Mouse (Mus musculus): ENCODE results near the gene Gm10974. TPM values are rescaled to one million over a fixed set of nuclear protein-coding genes. Genes with fewer than 3 reads are reported as not detected.

Gene Gm10974
- polyA plus RNA-seq, 1 experiment from 2014 or later = not detected

DNA sequence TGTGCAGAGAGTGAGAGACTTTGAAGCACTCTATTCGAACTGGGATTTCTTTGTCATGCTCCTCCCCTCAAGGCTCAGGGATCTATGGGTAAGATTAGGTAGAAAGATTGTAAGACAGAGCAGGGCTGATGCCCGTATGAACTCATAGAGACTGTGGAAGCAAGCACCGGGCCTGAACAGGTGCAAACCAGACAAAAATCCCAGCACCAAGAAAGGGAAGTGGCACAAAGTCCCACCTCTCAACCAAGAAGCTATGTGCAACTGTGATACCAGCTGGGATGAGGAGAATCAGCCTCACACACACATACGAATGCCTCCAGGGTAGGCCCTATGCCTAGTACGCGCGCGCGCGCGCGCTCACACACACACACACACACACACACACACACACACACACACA is 20.1 kb downstream of the Gm10974 start:
- Histone ChIP-seq H3K9ac (no peak overlapping the region), H3K4me3 (replicated peaks) (no peak overlapping the region), H3K4me1 (replicated peaks) (peaks cover 43% of the 10 kb centered on the region), H3K27me3 (0 out of 2 replicates have a peak, but pooled peaks cover 4% of the 10 kb centered on the region), H3K36me3 (0 out of 2 replicates have a peak, but pooled peaks cover under 1% of the 10 kb centered on the region), H3K27ac (no peak overlapping the region), H3K4me2 (no peak overlapping the region), H3K9me3 (replicated peaks) (no peaks in the 10 kb centered on the region)
- ATAC-seq (ENCODE audit: low read depth) (no peak), DNase-seq (no peak)
- WGBS (ENCODE audit: insufficient replicate concordance) = 87% methylated on average over 12 of the region's 12 CpGs

GRCm38 (mm10) chr7:66386411-66386810 is 20.7 kb downstream of the Gm10974 start:
- 0 out of 2 replicates have a peak, but pooled peaks cover 4% of the 10 kb centered on the region for H3K27me3 ChIP-seq
- no peak for DNase-seq
- no peak overlapping the region for H3K9ac ChIP-seq
- H3K27ac ChIP-seq = no peak overlapping the region
- no peaks in the 10 kb centered on the region for H3K9me3 ChIP-seq (replicated peaks)
- WGBS (ENCODE audit: insufficient replicate concordance) = 84% methylated on average over 6 of the region's 6 CpGs
- peaks cover 43% of the 10 kb centered on the region for H3K4me1 ChIP-seq (replicated peaks)
- ATAC-seq (ENCODE audit: low read depth) = no peak
- H3K36me3 ChIP-seq = no peaks in the 10 kb centered on the region
- H3K4me3 ChIP-seq (replicated peaks) = no peak overlapping the region
- no peak overlapping the region for H3K4me2 ChIP-seq

DNA sequence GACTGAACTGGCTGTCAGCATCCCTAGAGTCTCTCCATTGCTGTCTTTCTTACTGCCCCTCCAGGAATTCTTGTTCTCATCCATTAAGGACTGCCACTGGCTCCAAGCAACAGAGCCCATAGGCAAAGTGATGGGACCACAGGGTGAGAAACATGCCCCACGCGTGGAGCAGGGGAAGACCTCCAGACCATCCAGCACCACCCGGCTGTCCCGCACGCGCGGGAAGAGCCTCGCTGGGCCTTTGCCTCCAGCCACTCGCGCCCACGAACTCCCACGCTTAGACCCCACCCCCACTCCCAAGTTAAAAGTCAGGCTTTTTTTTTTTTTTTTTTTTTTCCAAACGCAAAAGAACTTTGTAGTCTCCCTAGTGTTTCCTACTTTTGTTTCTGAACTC is 21.7 kb downstream of the Gm10974 start:
- peak overlapping the region; percentile 71 for H3K4me3 ChIP-seq (replicated peaks)
- 3% methylated on average over 13 of the region's 13 CpGs for WGBS (ENCODE audit: insufficient replicate concordance)
- 0 out of 2 replicates have a peak, but pooled peaks cover 4% of the 10 kb centered on the region for H3K27me3 ChIP-seq
- peak overlapping the region; percentile 47 for H3K27ac ChIP-seq
- H3K9ac ChIP-seq = peak overlapping the region; percentile 84
- no peaks in the 10 kb centered on the region for H3K36me3 ChIP-seq
- peak overlapping the region; percentile 89 for H3K4me2 ChIP-seq
- H3K9me3 ChIP-seq (replicated peaks) = no peaks in the 10 kb centered on the region
- H3K4me1 ChIP-seq (replicated peaks) = peaks cover 43% of the 10 kb centered on the region
- no peak for DNase-seq
- ATAC-seq (ENCODE audit: low read depth) = no peak

DNA sequence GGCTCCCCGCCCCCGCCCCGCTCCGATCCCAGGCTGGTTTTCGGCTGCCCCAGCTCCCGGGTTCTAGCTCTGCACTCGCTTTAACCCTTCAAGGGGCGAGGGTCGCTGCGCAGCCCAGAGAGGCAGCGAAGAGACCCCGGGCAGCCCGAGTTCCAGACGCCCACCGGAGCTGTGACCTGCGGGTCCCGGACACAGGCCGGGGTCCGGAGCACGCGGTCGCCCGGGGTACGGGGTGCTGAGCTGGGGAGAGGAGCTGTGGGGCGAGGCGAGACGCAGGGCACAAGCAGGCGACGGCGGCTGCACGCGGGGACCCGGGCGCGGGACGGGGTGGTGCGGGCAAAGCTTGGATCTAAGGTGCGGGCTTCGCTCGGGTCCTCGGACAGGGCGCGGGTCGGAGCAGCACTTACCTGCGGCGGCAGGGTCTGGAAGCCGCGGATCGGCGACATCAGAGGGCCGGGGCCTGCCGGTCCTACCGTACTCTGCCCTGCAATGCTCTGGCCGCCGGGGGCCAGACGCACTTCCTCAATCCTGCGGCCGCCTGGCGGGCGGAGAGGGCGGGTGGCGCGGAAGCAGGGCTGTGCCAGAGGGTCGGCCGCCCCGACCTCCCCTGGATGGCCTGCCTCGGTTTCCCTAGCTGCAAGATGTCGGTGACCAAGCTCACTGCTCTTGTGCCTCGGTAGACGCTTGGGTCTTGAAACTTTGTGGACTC is 22.3 kb downstream of the Gm10974 start, which contains the start of gene Lrrk1:
Gene Lrrk1 (minus strand): TSS at position 538 of the 709 bp plus-strand sequence.
- peak within 1 kb of the TSS; percentile 47 for H3K27ac ChIP-seq
- under 1% methylated on average over 70 of the region's 70 CpGs for WGBS (ENCODE audit: insufficient replicate concordance)
- peak; percentile 71 for ATAC-seq (ENCODE audit: low read depth)
- H3K27me3 ChIP-seq = 0 out of 2 replicates have a peak, but pooled peaks cover 4% of the 10 kb centered on the region
- H3K36me3 ChIP-seq = no peaks in the 10 kb centered on the region
- H3K9ac ChIP-seq = peak within 1 kb of the TSS; percentile 84
- peak within 1 kb of the TSS; percentile 71 for H3K4me3 ChIP-seq (replicated peaks)
- peak within 1 kb of the TSS; percentile 89 for H3K4me2 ChIP-seq
- H3K9me3 ChIP-seq (replicated peaks) = no peaks in the 10 kb centered on the region
- DNase-seq = peak; percentile 40
- H3K4me1 ChIP-seq (replicated peaks) = peaks cover 43% of the 10 kb centered on the region

DNA sequence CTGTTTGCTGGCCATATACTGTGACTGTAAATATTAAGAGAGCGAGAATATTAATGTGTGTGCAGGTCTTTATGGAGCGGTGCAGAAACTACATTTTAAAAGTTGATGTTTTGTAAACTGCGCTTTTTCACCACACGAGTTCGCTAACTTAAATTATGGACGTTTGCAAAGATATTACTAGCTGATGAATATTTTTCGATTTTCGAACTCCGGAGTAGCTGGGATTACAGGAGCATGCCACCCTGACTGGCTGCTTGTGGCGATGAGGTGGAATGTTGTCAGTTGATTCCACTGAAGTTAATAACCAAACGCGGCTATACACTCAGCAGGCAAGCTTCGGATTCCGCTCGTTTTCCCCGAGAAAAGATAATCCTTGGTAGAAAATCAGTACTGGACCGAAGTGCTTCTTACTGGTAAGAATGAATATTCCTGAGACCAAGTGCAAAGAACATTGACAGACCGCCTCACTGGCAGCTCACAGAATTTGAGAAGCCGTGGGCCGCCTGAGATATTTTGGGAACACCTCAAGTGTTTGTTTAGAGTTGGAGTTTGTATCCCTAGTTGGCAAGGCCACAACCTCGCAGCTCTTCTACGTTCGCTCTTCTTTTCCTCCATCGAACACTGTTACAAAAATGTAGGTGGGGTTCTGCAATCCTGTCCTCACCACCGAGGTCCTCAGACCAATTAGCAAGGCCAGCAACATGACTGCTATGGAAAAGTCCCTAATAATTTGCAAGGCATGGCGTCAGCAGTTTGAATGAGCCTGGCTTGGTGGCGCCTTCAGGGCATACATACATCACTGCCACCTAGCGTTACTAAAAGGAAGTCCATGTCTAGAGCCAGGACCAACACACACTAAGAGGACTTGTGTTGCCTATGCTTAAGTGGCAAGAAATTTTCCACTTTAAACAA is 23.2 kb downstream of the Gm10974 start:
- peaks cover 39% of the 10 kb centered on the region for H3K4me1 ChIP-seq (replicated peaks)
- H3K9ac ChIP-seq = peak overlapping the region; percentile 84
- H3K36me3 ChIP-seq = no peaks in the 10 kb centered on the region
- peak; percentile 45 for DNase-seq
- ATAC-seq (ENCODE audit: low read depth) = peak; percentile 55
- 13% methylated on average over 28 of the region's 28 CpGs for WGBS (ENCODE audit: insufficient replicate concordance)
- H3K4me3 ChIP-seq (replicated peaks) = peak overlapping the region; percentile 71
- H3K4me2 ChIP-seq = peak overlapping the region; percentile 89
- 0 out of 2 replicates have a peak, but pooled peaks cover 4% of the 10 kb centered on the region for H3K27me3 ChIP-seq
- no peaks in the 10 kb centered on the region for H3K9me3 ChIP-seq (replicated peaks)
- no peak overlapping the region for H3K27ac ChIP-seq

DNA sequence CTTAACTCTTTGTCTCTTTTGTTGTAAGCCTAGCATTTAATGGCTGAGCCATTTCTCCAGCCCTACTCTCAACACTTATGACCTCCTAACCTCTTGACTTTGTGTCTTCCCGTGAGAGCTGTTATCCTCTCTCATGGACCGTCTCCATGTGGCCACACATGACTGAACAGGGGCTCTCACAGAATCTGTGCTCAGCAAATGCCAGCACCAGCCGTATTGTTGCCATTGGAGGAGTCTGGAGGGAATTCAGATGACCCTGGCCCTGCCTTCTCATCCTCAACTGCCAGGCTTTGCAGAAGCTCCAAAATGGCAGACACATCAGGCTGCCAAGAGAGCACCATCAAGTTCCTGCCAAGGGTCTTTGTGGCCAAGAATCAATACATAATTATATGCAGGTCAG is 31.6 kb downstream of the Gm10974 start:
- no peak overlapping the region for H3K27ac ChIP-seq
- no peaks in the 10 kb centered on the region for H3K4me1 ChIP-seq (replicated peaks)
- WGBS (ENCODE audit: insufficient replicate concordance) = 67% methylated on average over 3 of the region's 3 CpGs
- no peak overlapping the region for H3K9ac ChIP-seq
- no peak overlapping the region for H3K4me2 ChIP-seq
- ATAC-seq (ENCODE audit: low read depth) (no peak), DNase-seq (no peak)
- no peaks in the 10 kb centered on the region for H3K36me3 ChIP-seq
- no peaks in the 10 kb centered on the region; the same call in 1 of the 2 replicates for H3K27me3 ChIP-seq
- H3K9me3 ChIP-seq (replicated peaks) = no peaks in the 10 kb centered on the region
- no peak overlapping the region for H3K4me3 ChIP-seq (replicated peaks)

GRCm38 (mm10) chr7:66401605-66402004 is 35.9 kb downstream of the Gm10974 start:
- ATAC-seq (ENCODE audit: low read depth) (no peak), DNase-seq (no peak)
- Histone ChIP-seq H3K4me3 (replicated peaks) (no peak overlapping the region), H3K9ac (no peak overlapping the region), H3K4me2 (no peak overlapping the region), H3K36me3 (no peaks in the 10 kb centered on the region), H3K27ac (no peak overlapping the region), H3K4me1 (replicated peaks) (peaks cover 13% of the 10 kb centered on the region), H3K9me3 (replicated peaks) (no peaks in the 10 kb centered on the region), H3K27me3 (no peaks in the 10 kb centered on the region; the same call in 1 of the 2 replicates)
- WGBS (ENCODE audit: insufficient replicate concordance) = 49% methylated on average over 8 of the region's 8 CpGs

DNA sequence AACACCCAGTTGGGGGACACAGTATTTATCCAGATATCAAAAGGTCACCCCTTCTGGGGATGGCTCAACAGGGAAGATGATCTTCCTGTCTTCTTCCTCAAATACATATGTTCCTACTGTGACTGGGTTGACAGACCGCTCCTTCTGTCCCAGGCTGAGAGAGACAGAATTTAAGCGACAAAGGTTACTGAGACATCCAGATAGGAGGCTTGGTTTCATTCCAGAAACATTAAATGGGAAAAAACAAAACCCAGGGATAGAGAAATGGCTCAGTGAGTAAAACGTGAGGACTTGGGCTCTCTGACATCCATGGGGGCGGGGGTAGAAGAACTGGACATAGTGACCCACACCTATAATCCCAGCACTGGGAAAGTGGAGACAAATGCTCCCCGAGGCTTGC is 37.2 kb downstream of the Gm10974 start:
- H3K9ac ChIP-seq = no peak overlapping the region
- no peak overlapping the region for H3K27ac ChIP-seq
- no peaks in the 10 kb centered on the region; the same call in 1 of the 2 replicates for H3K27me3 ChIP-seq
- H3K4me1 ChIP-seq (replicated peaks) = peaks cover 13% of the 10 kb centered on the region
- H3K9me3 ChIP-seq (replicated peaks) = no peaks in the 10 kb centered on the region
- WGBS (ENCODE audit: insufficient replicate concordance) = 73% methylated on average over 5 of the region's 5 CpGs
- no peaks in the 10 kb centered on the region for H3K36me3 ChIP-seq
- no peak for DNase-seq
- H3K4me3 ChIP-seq (replicated peaks) = no peak overlapping the region
- no peak overlapping the region for H3K4me2 ChIP-seq
- no peak for ATAC-seq (ENCODE audit: low read depth)

GRCm38 (mm10) chr7:66404141-66404540 is 38.4 kb downstream of the Gm10974 start:
- DNase-seq (no peak), ATAC-seq (ENCODE audit: low read depth) (no peak)
- H3K9me3 ChIP-seq (replicated peaks) = no peaks in the 10 kb centered on the region
- no peak overlapping the region for H3K4me2 ChIP-seq
- no peak overlapping the region for H3K27ac ChIP-seq
- H3K36me3 ChIP-seq = no peaks in the 10 kb centered on the region
- H3K4me1 ChIP-seq (replicated peaks) = peaks cover 13% of the 10 kb centered on the region
- H3K4me3 ChIP-seq (replicated peaks) = no peak overlapping the region
- H3K27me3 ChIP-seq = no peaks in the 10 kb centered on the region; the same call in 1 of the 2 replicates
- WGBS (ENCODE audit: insufficient replicate concordance) = 43% methylated on average over 10 of the region's 10 CpGs
- H3K9ac ChIP-seq = no peak overlapping the region

GRCm38 (mm10) chr7:66404802-66405201 is 39.1 kb downstream of the Gm10974 start:
- no peak overlapping the region for H3K4me3 ChIP-seq (replicated peaks)
- ATAC-seq (ENCODE audit: low read depth) = no peak
- no peak for DNase-seq
- H3K4me2 ChIP-seq = no peak overlapping the region
- no peaks in the 10 kb centered on the region; the same call in 1 of the 2 replicates for H3K27me3 ChIP-seq
- peaks cover 13% of the 10 kb centered on the region for H3K4me1 ChIP-seq (replicated peaks)
- H3K27ac ChIP-seq = no peak overlapping the region
- WGBS (ENCODE audit: insufficient replicate concordance) = 40% methylated on average over 4 of the region's 4 CpGs
- H3K9me3 ChIP-seq (replicated peaks) = no peaks in the 10 kb centered on the region
- H3K9ac ChIP-seq = no peak overlapping the region
- no peaks in the 10 kb centered on the region for H3K36me3 ChIP-seq

GRCm38 (mm10) chr7:66405541-66405940 is 39.8 kb downstream of the Gm10974 start:
- Histone ChIP-seq H3K4me1 (replicated peaks) (peaks cover 13% of the 10 kb centered on the region), H3K27ac (no peak overlapping the region), H3K4me3 (replicated peaks) (no peak overlapping the region), H3K9ac (no peak overlapping the region), H3K27me3 (no peaks in the 10 kb centered on the region; the same call in 1 of the 2 replicates), H3K4me2 (no peak overlapping the region), H3K9me3 (replicated peaks) (no peaks in the 10 kb centered on the region), H3K36me3 (no peaks in the 10 kb centered on the region)
- DNase-seq (no peak), ATAC-seq (ENCODE audit: low read depth) (no peak)
- WGBS (ENCODE audit: insufficient replicate concordance) = 25% methylated on average over 11 of the region's 11 CpGs
